Mouse (Mus musculus) kidney, adult 2 months (tissue): Measurements from ENCODE around the gene Scel.

Experiments
- CTCF ChIP-seq: fragments of 200-500 bp; conservative IDR thresholded peaks from 2 replicates; pipeline ENCODE4 v1.5.1; 2011; ENCODE audit warnings: low read depth, mild to moderate bottlenecking, control low read depth, low read length, moderate library complexity, mixed read lengths; ENCODE audit not compliant: insufficient read depth, insufficient read length
- POLR2A ChIP-seq: fragments of 200-500 bp; IDR thresholded peaks from one replicate; pipeline ENCODE4 v1.6.1; 2011; ENCODE audit warnings: low read depth, low read length, control low read depth

DNA sequence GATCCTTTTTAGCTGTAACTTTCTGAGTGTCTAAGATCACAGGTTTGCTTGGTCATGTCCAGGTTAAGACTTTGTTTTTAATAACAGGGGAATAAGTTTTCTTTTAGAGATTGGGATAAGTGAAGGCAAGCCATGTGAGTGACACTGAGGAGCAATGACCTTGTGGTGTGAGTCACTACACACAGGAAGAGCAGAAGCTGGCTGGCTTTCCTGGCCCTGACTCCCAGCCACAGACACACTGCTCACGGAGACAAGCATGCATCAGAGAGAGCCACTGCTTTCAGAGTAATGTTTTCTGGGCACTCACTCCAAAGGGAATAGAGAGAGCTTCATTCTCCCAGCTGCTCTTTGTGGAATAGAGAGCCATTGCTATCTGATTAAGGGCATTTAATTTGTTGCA is 54.8 kb downstream of the Scel start:
- no peak for TF ChIP-seq POLR2A
- TF ChIP-seq CTCF = no peak
